Mouse (Mus musculus) liver, adult 2 months (tissue): ENCODE data around the gene Slfn5. TPM values are rescaled to one million over a fixed set of nuclear protein-coding genes. Genes with fewer than 3 reads are reported as not detected.
A peak's percentile ranks its signal among the peaks of the same experiment; 100 is the strongest.

Experiments used
- DNase-seq: peaks from one replicate; pipeline ENCODE4 v3.0.0-alpha.2; 2011; ENCODE audit warnings: low read depth, low spot score; ENCODE audit errors: extremely low read depth
- H3K27ac ChIP-seq: fragments of 200-500 bp; replicated peaks from 2 replicates; pipeline ENCODE4 v1.5.1; 2012; ENCODE audit warnings: low read depth, mild to moderate bottlenecking, control low read depth, inconsistent platforms, low read length; ENCODE audit not compliant: insufficient read depth
- H3K27me3 ChIP-seq: fragments of 200-500 bp; 2 replicates; pipeline ENCODE4 v1.6.1; 2012; ENCODE audit warnings: mild to moderate bottlenecking, moderate library complexity, low read length, inconsistent platforms; ENCODE audit not compliant: control insufficient read depth, insufficient read depth
- H3K36me3 ChIP-seq: fragments of 200-500 bp; 2 replicates; pipeline ENCODE4 v1.6.1; 2012; ENCODE audit warnings: low read length, inconsistent platforms; ENCODE audit not compliant: control insufficient read depth, insufficient read depth
- H3K4me1 ChIP-seq: fragments of 200-500 bp; 2 replicates; pipeline ENCODE4 v1.6.1; 2011; ENCODE audit warnings: low read length; ENCODE audit not compliant: control insufficient read depth, insufficient read depth
- H3K4me3 ChIP-seq: fragments of 200-500 bp; 2 replicates; pipeline ENCODE4 v1.5.1; 2011; ENCODE audit warnings: low read depth, mild to moderate bottlenecking, control low read depth, low read length, moderate library complexity; ENCODE audit not compliant: insufficient read depth
- H3K79me2 ChIP-seq: fragments of 200-500 bp; 2 replicates; pipeline ENCODE4 v1.6.1; 2012; ENCODE audit warnings: inconsistent platforms, mild to moderate bottlenecking, low read length, moderate library complexity; ENCODE audit not compliant: control insufficient read depth, insufficient read depth
- H3K9ac ChIP-seq: fragments of 200-500 bp; 2 replicates; pipeline ENCODE4 v1.6.1; 2012; ENCODE audit warnings: low read depth, mild to moderate bottlenecking, control low read depth, inconsistent platforms, low read length
- CTCF ChIP-seq: fragments of 200-500 bp; IDR thresholded peaks from 2 replicates; pipeline ENCODE4 v1.5.1; 2011; ENCODE audit warnings: low read depth, low read length, control low read depth
- POLR2A ChIP-seq: fragments of 200-500 bp; IDR thresholded peaks from 2 replicates; pipeline ENCODE4 v1.6.1; 2011; ENCODE audit warnings: low read length, control low read depth; ENCODE audit not compliant: insufficient read depth; ENCODE audit errors: extremely low read depth
- WGBS: fragments of 180-500 bp; shearing (Covaris S2); methylation state at CpG from one replicate; pipeline ENCODE4 v1.1.7; 2018; 5-methylcytosine and 5-hydroxymethylcytosine counted together
- polyA plus RNA-seq: library from polyadenylated mRNA; depleted of rRNA; stranded (reverse); fragments of >200 nt; gene quantifications from 2 replicates; pipeline ENCODE4 v1.2.3, GENCODE M21; 2012; rRNA removed
- total RNA-seq: library from RNA; depleted of rRNA; stranded (reverse); fragments of >200 nt; gene quantifications from 2 replicates; pipeline ENCODE4 v1.2.3, GENCODE M21; 2014; rRNA removed

Gene Slfn5
- total RNA-seq (9.5 and 12.0 TPM in 2 replicates), polyA plus RNA-seq (0.83 and 1.3 TPM in 2 replicates)

GRCm38 (mm10) chr11:82950736-82951481, at the start of gene Slfn5:
TSS of gene Slfn5 (plus strand) at chr11:82951349.
- Histone ChIP-seq H3K4me1 (peaks cover 1% of the 10 kb centered on the region; the same call in 1 of the 2 replicates), H3K9ac (peak within 1 kb of the TSS; percentile 77), H3K27ac (peak within 1 kb of the TSS; percentile 91), H3K79me2 (no peaks in the 10 kb centered on the region), H3K36me3 (no peaks in the 10 kb centered on the region), H3K27me3 (no peaks in the 10 kb centered on the region; the same call in 1 of the 2 replicates), H3K4me3 (peak within 1 kb of the TSS; percentile 77)
- WGBS = 20% methylated on average over 10 of the region's 10 CpGs
- no peak for TF ChIP-seq POLR2A
- TF ChIP-seq CTCF = no peak
- no peak for DNase-seq

- 95% methylated on average over 20 of the region's 20 CpGs for WGBS
- H3K36me3 ChIP-seq = peaks cover 5% of the 10 kb centered on the region; the same call in 1 of the 2 replicates
- no peak overlapping the region for H3K4me3 ChIP-seq
- no peaks in the 10 kb centered on the region for H3K4me1 ChIP-seq
- no peak overlapping the region for H3K27ac ChIP-seq
- H3K79me2 ChIP-seq = no peaks in the 10 kb centered on the region
- DNase-seq = no peak
- H3K27me3 ChIP-seq = no peaks in the 10 kb centered on the region
- no peak overlapping the region for H3K9ac ChIP-seq
- TF ChIP-seq POLR2A (no peak), CTCF (no peak)
These were observed 49.4 kb upstream of the Slfn5 start for GRCm38 (mm10) chr11:82901606-82902310.

- WGBS = 63% methylated on average over 8 of the region's 8 CpGs
- Histone ChIP-seq H3K4me3 (no peak overlapping the region), H3K9ac (no peak overlapping the region), H3K79me2 (0 out of 2 replicates have a peak, but pooled peaks cover 4% of the 10 kb centered on the region), H3K4me1 (peaks cover 6% of the 10 kb centered on the region), H3K27me3 (no peaks in the 10 kb centered on the region), H3K36me3 (peaks cover 5% of the 10 kb centered on the region; the same call in 1 of the 2 replicates), H3K27ac (no peak overlapping the region)
- no peak for DNase-seq
- no peak for TF ChIP-seq POLR2A
- no peak for TF ChIP-seq CTCF
These were observed 46.2 kb upstream of the Slfn5 start for GRCm38 (mm10) chr11:82904952-82905351.

DNA sequence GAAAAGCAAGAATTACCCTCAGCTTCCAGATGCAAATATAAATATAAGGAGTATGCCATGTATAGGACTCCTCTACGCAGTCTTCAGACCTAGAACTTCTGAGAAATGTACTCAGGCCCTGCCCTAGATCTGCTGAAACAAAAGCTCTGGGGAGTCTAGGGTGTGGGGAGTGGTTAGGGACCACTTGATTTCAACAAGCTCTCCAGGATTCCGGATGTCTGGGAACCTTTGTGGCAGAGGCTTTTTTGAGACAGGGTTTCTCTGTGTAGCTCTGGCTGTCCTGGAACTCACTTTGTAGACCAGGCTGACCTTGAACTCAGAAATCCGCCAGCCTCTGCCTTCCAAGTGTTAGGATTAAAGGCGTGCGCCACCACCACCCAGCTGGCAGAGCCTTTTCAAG, 45.3 kb upstream of the Slfn5 start:
- no peak for TF ChIP-seq CTCF
- TF ChIP-seq POLR2A = no peak
- Histone ChIP-seq H3K27ac (no peak overlapping the region), H3K4me1 (peaks cover 6% of the 10 kb centered on the region), H3K4me3 (no peak overlapping the region), H3K36me3 (peaks cover 5% of the 10 kb centered on the region; the same call in 1 of the 2 replicates), H3K9ac (no peak overlapping the region), H3K79me2 (0 out of 2 replicates have a peak, but pooled peaks cover 4% of the 10 kb centered on the region), H3K27me3 (no peaks in the 10 kb centered on the region)
- 94% methylated on average over 5 of the region's 5 CpGs for WGBS
- no peak for DNase-seq

- Histone ChIP-seq H3K27me3 (no peaks in the 10 kb centered on the region), H3K4me1 (peaks cover 6% of the 10 kb centered on the region), H3K79me2 (0 out of 2 replicates have a peak, but pooled peaks cover 4% of the 10 kb centered on the region), H3K9ac (peak within 1 kb of the TSS; percentile 70), H3K36me3 (0 out of 2 replicates have a peak, but pooled peaks cover 1% of the 10 kb centered on the region), H3K4me3 (peak within 1 kb of the TSS; percentile 77), H3K27ac (no peak within 1 kb of the TSS)
- DNase-seq = peak; percentile 55
- peak; percentile 91 for TF ChIP-seq CTCF
- 0 out of 2 replicates have a peak, but pooled peaks have one; percentile 20 for TF ChIP-seq POLR2A
- 2% methylated on average over 73 of the region's 73 CpGs for WGBS
These were observed 43.2 kb upstream of the Slfn5 start, which contains the start of gene Nle1 for GRCm38 (mm10) chr11:82907651-82908607. TSS of gene Nle1 (minus strand) at chr11:82908411.
